Mouse (Mus musculus) G1E (cell line): ENCODE results near the gene Ccl3.

ENCODE experiments used
- CTCF ChIP-seq: IDR thresholded peaks from 2 replicates; pipeline ENCODE4 v1.5.1; 2012; ENCODE audit warnings: low read depth, low read length, inconsistent platforms, mixed read lengths
- GATA1 ChIP-seq: IDR thresholded peaks from 2 replicates; pipeline ENCODE4 v1.6.1; 2012; ENCODE audit warnings: borderline replicate concordance, low read length, inconsistent platforms, mixed read lengths
- GATA2 ChIP-seq: IDR thresholded peaks from 2 replicates; pipeline ENCODE4 v1.6.1; 2012; ENCODE audit warnings: low read depth, low read length, inconsistent platforms, borderline replicate concordance
- POLR2AphosphoS5 ChIP-seq: IDR thresholded peaks from 2 replicates; pipeline ENCODE4 v1.6.1; 2012; ENCODE audit warnings: low read depth, low read length, inconsistent platforms; ENCODE audit not compliant: insufficient replicate concordance
- TAL1 ChIP-seq: conservative IDR thresholded peaks from 2 replicates; pipeline ENCODE4 v1.6.1; 2012; ENCODE audit warnings: low read depth, low read length, inconsistent platforms, mixed read lengths

DNA sequence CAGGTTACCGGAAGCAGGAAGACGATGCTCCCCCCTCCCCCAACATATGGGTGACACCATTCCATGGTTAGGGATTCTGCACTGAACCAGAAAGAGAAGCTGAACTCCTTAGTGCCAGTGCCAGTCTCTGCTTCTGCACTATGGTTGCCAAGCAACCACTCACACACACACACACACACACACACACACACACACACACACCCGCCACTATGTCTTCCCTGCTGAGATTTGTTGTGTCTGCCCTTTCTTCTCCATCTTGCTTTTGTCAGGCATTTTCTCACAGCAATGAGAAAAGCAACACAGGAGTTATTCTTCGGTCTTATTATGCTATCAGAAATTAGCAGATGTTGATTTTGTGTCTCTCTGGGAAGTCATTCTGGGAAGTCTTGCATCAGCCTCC lies 14.7 kb downstream of the Ccl3 start:
- TF ChIP-seq CTCF (no peak), GATA1 (no peak), TAL1 (no peak), POLR2AphosphoS5 (no peak), GATA2 (no peak)
